Mouse (Mus musculus) C2C12 (cell line): ENCODE measurements around the gene Acbd7. TPM values are rescaled to one million over a fixed set of nuclear protein-coding genes. Genes with fewer than 3 reads are reported as not detected.

Source experiments
- H3K27me3 ChIP-seq: one replicate; pipeline ENCODE4 v1.6.1; 2011; ENCODE audit not compliant: control insufficient read depth, insufficient read depth, insufficient read length
- H3K36me3 ChIP-seq: one replicate; pipeline ENCODE4 v1.6.1; 2011; ENCODE audit not compliant: control insufficient read depth, insufficient read depth
- H3K4me3 ChIP-seq: one replicate; pipeline ENCODE4 v1.5.1; 2011; ENCODE audit warnings: mild to moderate bottlenecking, control low read depth; ENCODE audit not compliant: poor library complexity, insufficient read depth, severe bottlenecking
- H3K79me2 ChIP-seq: one replicate; pipeline ENCODE4 v1.6.1; 2011; ENCODE audit not compliant: control insufficient read depth, insufficient read depth
- H3K79me3 ChIP-seq: one replicate; pipeline ENCODE4 v1.6.1; 2011; ENCODE audit warnings: low read depth, control low read depth
- H3ac ChIP-seq: one replicate; pipeline ENCODE3; 2011; ENCODE audit warnings: low read depth; ENCODE audit not compliant: control insufficient read depth, insufficient read length
- CEBPB ChIP-seq: IDR thresholded peaks from one replicate; pipeline ENCODE4 v1.6.1; 2011; ENCODE audit warnings: low read depth, mild to moderate bottlenecking, control low read depth, moderate library complexity
- CTCF ChIP-seq: IDR thresholded peaks from one replicate; pipeline ENCODE4 v1.5.1; 2011; ENCODE audit not compliant: control insufficient read depth, insufficient read depth, insufficient read length
- FOSL1 ChIP-seq: IDR thresholded peaks from one replicate; pipeline ENCODE4 v1.8.0; 2011; ENCODE audit warnings: mild to moderate bottlenecking, low read length; ENCODE audit not compliant: poor library complexity, insufficient read depth, severe bottlenecking
- MAX ChIP-seq: IDR thresholded peaks from one replicate; pipeline ENCODE4 v1.6.1; 2011; ENCODE audit warnings: mild to moderate bottlenecking, control low read depth
- MYOD1 ChIP-seq: IDR thresholded peaks from one replicate; pipeline ENCODE4 v1.6.1; 2011; ENCODE audit warnings: low read depth; ENCODE audit not compliant: control insufficient read depth, insufficient read length
- MYOG ChIP-seq: IDR thresholded peaks from one replicate; pipeline ENCODE4 v1.6.1; 2011; ENCODE audit not compliant: control insufficient read depth, insufficient read length; ENCODE audit errors: extremely low read depth
- USF1 ChIP-seq: IDR thresholded peaks from one replicate; pipeline ENCODE4 v1.6.1; 2011; ENCODE audit warnings: low read depth, mild to moderate bottlenecking, control low read depth, moderate library complexity
- polyA plus RNA-seq: library from polyadenylated mRNA; unstranded; fragments of >200 nt; fragmentation: generic; extraction: Trizol; gene quantifications from one replicate; pipeline ENCODE4 v1.2.1, GENCODE M21; 2012; ENCODE audit warnings: missing spikeins

The Acbd7 gene
- polyA plus RNA-seq, 1 experiment: 0.32 TPM

DNA sequence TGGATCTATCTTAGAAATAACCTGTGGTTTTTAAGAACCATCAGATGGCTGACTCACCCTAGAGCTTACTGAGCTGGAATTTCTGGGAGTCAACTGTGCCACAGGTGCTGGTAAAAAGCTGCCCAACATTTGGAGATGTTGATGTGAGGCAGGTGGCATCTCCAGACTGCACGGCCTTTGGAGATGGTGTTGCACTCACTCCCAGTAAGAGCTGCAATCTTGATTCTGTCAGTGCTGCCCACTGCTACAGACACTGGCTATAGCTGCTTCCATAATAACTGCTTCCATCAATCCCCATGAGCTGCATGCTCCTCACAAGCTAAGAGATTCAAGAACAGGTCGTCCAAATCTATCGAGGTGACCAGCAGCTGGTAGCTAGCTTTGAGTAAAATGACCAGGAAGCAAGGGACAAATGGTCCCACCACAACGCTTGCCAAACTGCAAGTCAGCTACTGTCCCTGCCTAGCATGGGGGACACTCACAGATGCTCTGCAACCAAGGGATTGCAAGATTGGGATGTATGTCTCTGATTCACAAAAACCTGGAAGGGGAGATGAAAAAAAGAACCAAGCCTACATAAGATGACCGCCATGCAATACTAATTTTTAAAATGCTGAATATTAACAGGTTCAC is 4.8 kb upstream of the Acbd7 start:
- Histone ChIP-seq H3K36me3 (peaks cover 52% of the 10 kb centered on the region), H3ac (peak overlapping the region; percentile 24)
- TF ChIP-seq CTCF (no peak), MYOD1 (peak; percentile 38)

GRCm38 (mm10) chr2:3332056-3332455 is 3.9 kb upstream of the Acbd7 start:
- Histone ChIP-seq H3K79me3 (peaks cover 31% of the 10 kb centered on the region), H3K36me3 (peaks cover 43% of the 10 kb centered on the region), H3ac (peak overlapping the region; percentile 58), H3K27me3 (peaks cover 5% of the 10 kb centered on the region), H3K4me3 (peak overlapping the region; percentile 61), H3K79me2 (peaks cover 46% of the 10 kb centered on the region)
- TF ChIP-seq CEBPB (no peak), MYOD1 (no peak), MAX (no peak), MYOG (no peak), FOSL1 (no peak), CTCF (no peak), USF1 (no peak)

More for the DNA sequence above, 4.8 kb upstream of the Acbd7 start:
- H3K27me3 ChIP-seq: peaks cover 4% of the 10 kb centered on the region
- H3K4me3 ChIP-seq: peak overlapping the region; percentile 61
- peaks cover 31% of the 10 kb centered on the region for H3K79me3 ChIP-seq
- peaks cover 46% of the 10 kb centered on the region for H3K79me2 ChIP-seq

DNA sequence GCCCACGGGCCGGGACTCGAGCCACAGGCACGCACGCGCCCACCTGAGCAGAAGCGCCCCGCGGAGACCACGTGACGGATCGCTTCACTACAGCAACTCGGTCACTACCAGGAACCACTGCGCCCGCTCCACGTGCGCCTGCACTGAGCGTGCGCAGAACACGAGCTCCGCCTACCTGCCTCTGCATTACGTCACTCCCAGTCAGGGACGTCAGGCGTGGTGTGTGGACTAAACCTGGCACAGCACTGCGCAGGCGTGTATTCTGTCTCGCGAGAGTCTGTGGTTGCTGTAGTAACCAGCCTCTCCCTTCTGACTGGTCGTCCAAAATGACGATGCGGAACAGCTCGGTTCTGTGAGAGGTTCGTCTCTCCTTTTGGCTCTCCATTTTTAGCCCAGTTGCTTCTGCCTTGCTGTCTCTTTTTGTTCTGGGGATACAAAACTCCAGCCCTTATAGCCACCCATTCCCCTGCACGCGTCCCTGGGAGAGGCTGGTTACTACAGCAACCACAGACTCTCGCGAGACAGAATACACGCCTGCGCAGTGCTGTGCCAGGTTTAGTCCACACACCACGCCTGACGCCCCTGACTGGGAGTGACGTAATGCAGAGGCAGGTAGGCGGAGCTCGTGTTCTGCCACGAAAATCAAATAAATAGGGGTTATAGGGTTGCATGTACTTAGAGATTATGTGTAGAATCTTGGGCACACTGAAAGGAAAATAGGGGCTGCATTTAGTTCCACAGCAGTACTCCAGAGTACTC is 3.3 kb upstream of the Acbd7 start, which contains the start of gene Rpp38:
Rpp38 (minus strand) TSS at position 160 of the 759 bp plus-strand sequence.
- Histone ChIP-seq H3K4me3 (peak within 1 kb of the TSS; percentile 61), H3ac (peak within 1 kb of the TSS; percentile 58), H3K36me3 (peaks cover 37% of the 10 kb centered on the region), H3K79me3 (peaks cover 31% of the 10 kb centered on the region), H3K79me2 (peaks cover 46% of the 10 kb centered on the region), H3K27me3 (peaks cover 7% of the 10 kb centered on the region)
- TF ChIP-seq FOSL1: no peak
- peak; percentile 100 for TF ChIP-seq MAX
- peak; percentile 47 for TF ChIP-seq CEBPB
- TF ChIP-seq USF1: peak; percentile 95

GRCm38 (mm10) chr2:3333761-3334160 is 2.2 kb upstream of the Acbd7 start:
- peaks cover 10% of the 10 kb centered on the region for H3K27me3 ChIP-seq
- peaks cover 35% of the 10 kb centered on the region for H3K79me2 ChIP-seq
- H3K36me3 ChIP-seq: peaks cover 26% of the 10 kb centered on the region
- H3K4me3 ChIP-seq: no peak overlapping the region
- no peak for TF ChIP-seq USF1
- TF ChIP-seq MYOD1: no peak
- no peak overlapping the region for H3ac ChIP-seq
- H3K79me3 ChIP-seq: peaks cover 31% of the 10 kb centered on the region

DNA sequence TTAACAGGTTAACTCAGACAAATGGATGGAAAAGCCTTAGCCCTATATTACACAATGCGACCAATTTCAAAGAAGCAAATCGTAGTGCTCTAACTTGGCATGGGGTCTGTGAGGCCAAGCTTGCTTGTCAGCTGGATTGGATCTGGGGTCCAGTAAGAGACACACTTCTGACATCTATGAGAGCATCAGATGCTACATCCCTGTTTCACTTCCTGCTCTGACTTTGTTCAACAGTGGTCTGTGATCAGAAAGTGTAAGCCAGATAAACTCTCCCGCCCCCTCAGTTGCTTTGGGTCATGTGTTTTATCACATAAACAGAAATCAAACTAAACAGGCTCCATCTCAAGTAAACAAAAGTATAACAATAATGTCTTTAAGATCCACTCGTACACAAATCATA is 12.5 kb downstream of the Acbd7 start:
- H3K79me2 ChIP-seq: no peaks in the 10 kb centered on the region
- no peaks in the 10 kb centered on the region for H3K79me3 ChIP-seq
- H3K27me3 ChIP-seq: peaks cover 38% of the 10 kb centered on the region
- H3K4me3 ChIP-seq: no peak overlapping the region
- H3ac ChIP-seq: no peak overlapping the region
- TF ChIP-seq CEBPB (no peak), FOSL1 (no peak), MYOD1 (no peak), MYOG (no peak), USF1 (no peak), MAX (no peak), CTCF (no peak)
- H3K36me3 ChIP-seq: no peaks in the 10 kb centered on the region

GRCm38 (mm10) chr2:3348919-3349318 is 13.0 kb downstream of the Acbd7 start:
- H3K79me3 ChIP-seq: no peaks in the 10 kb centered on the region
- peaks cover 35% of the 10 kb centered on the region for H3K27me3 ChIP-seq
- TF ChIP-seq MYOD1 (no peak), USF1 (no peak), MAX (no peak), CEBPB (no peak), MYOG (no peak), CTCF (no peak), FOSL1 (no peak)
- H3ac ChIP-seq: no peak overlapping the region
- H3K4me3 ChIP-seq: no peak overlapping the region
- no peaks in the 10 kb centered on the region for H3K36me3 ChIP-seq
- no peaks in the 10 kb centered on the region for H3K79me2 ChIP-seq
